Mouse (Mus musculus): ENCODE data around the gene Micall1.

GRCm38 (mm10) chr15:79067631-79068030 is 41.1 kb upstream of the Micall1 start:
- TF ChIP-seq POLR2A (IDR thresholded peaks at IDR 0.05; ENCODE audit: borderline replicate concordance, control insufficient read depth, low read depth, low read length) (no peak), CTCF (IDR thresholded peaks at IDR 0.05; ENCODE audit: control insufficient read depth, insufficient read depth, low read length) (no peak)

Measured in bone marrow, adult 2 months (tissue).